Mouse (Mus musculus) brown adipose tissue, adult 24 weeks (tissue): Measurements from ENCODE around the gene Ccng2. TPM values are rescaled to one million over a fixed set of nuclear protein-coding genes. Genes with fewer than 3 reads are reported as not detected.

ENCODE experiments used
- H3K27ac ChIP-seq: fragments of 200-500 bp; replicated peaks from 2 replicates; pipeline ENCODE4 v1.5.1; 2012; ENCODE audit warnings: low read depth, mild to moderate bottlenecking, low read length
- H3K4me1 ChIP-seq: fragments of 200-500 bp; 2 replicates; pipeline ENCODE4 v1.6.1; 2012; ENCODE audit warnings: low read length, mixed read lengths; ENCODE audit not compliant: control insufficient read depth, insufficient read depth, insufficient read length
- H3K4me3 ChIP-seq: fragments of 200-500 bp; 2 replicates; pipeline ENCODE4 v1.5.1; 2012; ENCODE audit warnings: low read depth, mild to moderate bottlenecking, low read length, moderate library complexity; ENCODE audit not compliant: insufficient read depth
- polyA plus RNA-seq: library from polyadenylated mRNA; stranded (reverse); fragments of >200 nt; gene quantifications from 2 replicates; pipeline ENCODE4 v1.2.4, GENCODE M21; 2012; ENCODE audit not compliant: missing spikeins, insufficient read depth, insufficient read length

Gene Ccng2
- 29.9 and 44.3 TPM in 2 replicates for polyA plus RNA-seq

DNA sequence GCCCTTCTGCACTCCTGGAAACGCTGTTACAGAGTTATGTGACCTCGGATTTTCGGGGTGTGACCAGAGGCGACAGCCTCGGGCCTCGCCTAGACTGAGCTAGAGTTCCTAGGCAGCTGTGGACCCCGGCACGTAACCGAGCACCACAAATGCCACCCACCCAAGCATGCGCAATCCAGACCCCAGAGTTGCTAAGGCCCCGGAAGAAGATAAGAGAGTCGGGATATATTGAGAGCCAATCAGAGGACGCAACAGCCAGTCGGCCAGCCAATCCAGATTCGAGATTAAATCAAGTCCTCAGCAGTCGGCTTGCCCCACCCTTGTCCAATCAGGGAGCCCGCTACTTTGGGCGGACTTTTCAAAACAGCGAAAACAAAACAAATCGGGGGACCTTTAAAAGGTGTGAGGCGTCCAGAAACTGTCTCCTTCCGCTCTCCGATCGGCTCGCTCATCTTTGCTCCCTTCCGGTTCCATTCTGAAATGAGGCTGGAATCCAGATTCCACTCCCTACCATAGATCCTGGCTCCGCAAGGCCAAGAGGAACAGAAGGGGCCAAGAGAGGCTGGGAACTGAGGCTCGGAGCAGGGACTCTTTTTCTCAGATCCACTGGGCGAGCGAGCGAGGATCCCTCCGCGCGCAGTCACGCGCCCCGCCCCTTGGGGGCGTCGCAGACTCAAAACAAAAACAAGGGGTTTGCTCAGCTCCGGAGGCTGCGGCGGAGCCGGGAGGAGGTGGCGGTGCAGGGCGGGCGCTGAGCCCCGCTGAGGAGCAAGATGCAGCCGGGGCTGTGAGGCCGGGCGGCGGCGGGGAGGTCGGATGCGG is at the start of gene Ccng2:
TSS of gene Ccng2 (plus strand) at position 375 of the 822 bp plus-strand sequence.
- Histone ChIP-seq H3K27ac (peak within 1 kb of the TSS; percentile 92), H3K4me1 (peaks cover 2% of the 10 kb centered on the region; the same call in 1 of the 2 replicates), H3K4me3 (peak within 1 kb of the TSS; percentile 95)

GRCm38 (mm10) chr5:93218375-93218774 is 48.7 kb upstream of the Ccng2 start:
- Histone ChIP-seq H3K27ac (no peak overlapping the region), H3K4me3 (no peak overlapping the region), H3K4me1 (no peaks in the 10 kb centered on the region)

- Histone ChIP-seq H3K27ac (0 out of 2 replicates have a peak overlapping the region, but pooled peaks have one; percentile 52), H3K4me1 (no peaks in the 10 kb centered on the region), H3K4me3 (peak overlapping the region; percentile 44; the same call in 1 of the 2 replicates)
Measured at GRCm38 (mm10) chr5:93221661-93222060, 45.4 kb upstream of the Ccng2 start.

DNA sequence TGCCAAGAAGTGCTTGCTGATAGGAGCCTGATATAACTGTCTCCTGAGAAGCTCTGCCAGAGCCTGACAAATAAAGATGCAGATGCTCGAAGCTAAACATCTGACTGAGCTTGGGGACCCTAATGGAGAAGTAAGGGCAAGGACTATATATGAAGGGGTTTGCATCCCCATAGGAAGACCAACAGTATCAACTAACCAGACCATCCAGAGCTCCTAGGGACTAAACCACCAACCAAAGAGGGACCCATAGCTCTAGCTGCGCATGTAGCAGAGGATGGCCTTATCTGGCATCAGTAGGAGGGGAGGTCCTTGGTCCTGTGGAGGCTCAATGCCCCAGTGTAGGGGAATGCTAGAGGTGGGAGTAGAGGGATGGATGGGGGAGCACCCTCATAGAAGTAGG is 42.5 kb upstream of the Ccng2 start:
- Histone ChIP-seq H3K27ac (no peak overlapping the region), H3K4me1 (no peaks in the 10 kb centered on the region), H3K4me3 (no peak overlapping the region)

GRCm38 (mm10) chr5:93227157-93227556 is 39.9 kb upstream of the Ccng2 start:
- H3K27ac ChIP-seq, result no peak overlapping the region

DNA sequence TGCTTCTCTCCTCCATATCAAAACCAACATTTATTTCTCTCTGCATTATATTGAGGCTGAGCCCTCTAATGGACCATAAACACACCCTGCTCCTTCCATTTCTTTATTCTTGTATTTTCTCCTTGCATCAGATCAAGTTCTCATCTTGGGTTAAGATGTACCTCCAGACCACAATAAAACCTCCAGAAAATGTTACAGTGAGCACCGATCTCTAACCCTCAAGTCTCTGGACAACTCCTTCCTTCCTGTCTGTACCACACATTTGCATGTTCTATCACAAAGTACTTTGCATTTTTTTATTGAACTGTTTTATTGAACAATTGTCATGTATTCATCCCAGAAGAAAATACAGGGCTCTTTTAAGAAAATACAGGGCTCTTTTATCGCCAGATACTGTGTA is 37.5 kb upstream of the Ccng2 start:
- H3K27ac ChIP-seq, result no peak overlapping the region
- no peaks in the 10 kb centered on the region for H3K4me1 ChIP-seq
- H3K4me3 ChIP-seq, result no peak overlapping the region

More at GRCm38 (mm10) chr5:93227157-93227556, 39.9 kb upstream of the Ccng2 start:
- H3K4me3 ChIP-seq, result no peak overlapping the region
- H3K4me1 ChIP-seq, result no peaks in the 10 kb centered on the region

DNA sequence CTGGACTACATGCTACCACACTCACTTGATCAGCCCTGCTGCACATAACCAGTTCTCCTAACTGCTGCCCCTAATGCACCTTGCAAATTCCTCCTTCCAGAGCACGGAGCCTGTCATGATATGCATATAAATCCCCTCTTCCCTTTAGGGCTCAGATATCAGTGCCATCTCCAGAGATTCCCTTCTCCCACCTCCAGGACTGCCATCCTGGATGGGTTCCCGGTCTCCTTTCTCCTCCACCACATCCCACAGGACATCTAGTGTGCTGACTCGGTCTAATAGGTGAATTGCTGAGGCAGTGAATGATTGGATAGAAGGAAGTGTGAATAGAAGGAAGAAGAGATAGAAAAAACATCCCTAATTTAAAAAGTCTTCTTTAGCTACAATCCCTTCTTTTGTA is 35.3 kb upstream of the Ccng2 start:
- Histone ChIP-seq H3K4me3 (no peak overlapping the region), H3K4me1 (no peaks in the 10 kb centered on the region), H3K27ac (no peak overlapping the region)

DNA sequence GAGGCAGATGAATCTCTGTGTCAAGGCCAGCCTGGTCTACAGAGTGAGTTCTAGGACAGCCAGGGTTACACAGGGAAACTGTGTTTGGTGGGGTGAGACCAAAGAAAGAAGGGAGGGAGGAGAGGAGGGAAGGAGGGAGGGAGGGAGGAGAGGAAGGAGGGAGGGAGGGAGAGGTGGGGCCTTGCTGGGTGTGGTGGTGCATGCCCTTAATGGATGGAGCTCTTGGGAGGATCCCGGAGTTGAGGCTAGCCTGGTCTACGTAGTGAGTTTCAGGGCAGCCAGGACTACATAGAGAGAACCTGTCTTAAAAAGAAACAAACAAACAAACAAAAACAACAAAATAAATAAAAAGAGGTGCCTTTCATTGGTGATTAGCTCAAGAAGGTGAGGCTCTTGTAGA is 34.2 kb upstream of the Ccng2 start:
- Histone ChIP-seq H3K27ac (no peak overlapping the region), H3K4me1 (no peaks in the 10 kb centered on the region), H3K4me3 (no peak overlapping the region)

DNA sequence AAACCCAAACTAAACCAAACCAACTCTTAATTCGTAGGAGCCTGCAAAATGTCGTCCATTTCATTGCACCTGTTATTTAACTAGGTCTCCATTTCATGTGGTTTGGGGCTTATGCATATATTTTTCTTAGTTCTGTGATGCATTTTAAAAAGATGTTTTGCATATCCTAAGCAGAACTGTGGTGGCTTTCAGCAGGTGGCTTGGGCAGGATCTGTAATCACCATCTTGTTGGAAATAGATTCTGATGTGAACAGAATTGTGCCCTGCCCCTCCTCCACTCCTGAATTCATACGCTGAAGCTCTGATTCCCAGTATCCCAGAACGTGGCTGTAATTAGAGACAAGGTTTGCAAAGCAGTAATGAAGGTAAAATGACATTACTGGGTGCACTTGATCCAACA is 32.9 kb upstream of the Ccng2 start:
- H3K4me1 ChIP-seq, result no peaks in the 10 kb centered on the region
- no peak overlapping the region for H3K27ac ChIP-seq

GRCm38 (mm10) chr5:93234605-93235004 is 32.5 kb upstream of the Ccng2 start:
- no peak overlapping the region for H3K4me3 ChIP-seq
- H3K4me1 ChIP-seq, result no peaks in the 10 kb centered on the region
- H3K27ac ChIP-seq, result no peak overlapping the region

More for the DNA sequence above, 32.9 kb upstream of the Ccng2 start:
- no peak overlapping the region for H3K4me3 ChIP-seq

DNA sequence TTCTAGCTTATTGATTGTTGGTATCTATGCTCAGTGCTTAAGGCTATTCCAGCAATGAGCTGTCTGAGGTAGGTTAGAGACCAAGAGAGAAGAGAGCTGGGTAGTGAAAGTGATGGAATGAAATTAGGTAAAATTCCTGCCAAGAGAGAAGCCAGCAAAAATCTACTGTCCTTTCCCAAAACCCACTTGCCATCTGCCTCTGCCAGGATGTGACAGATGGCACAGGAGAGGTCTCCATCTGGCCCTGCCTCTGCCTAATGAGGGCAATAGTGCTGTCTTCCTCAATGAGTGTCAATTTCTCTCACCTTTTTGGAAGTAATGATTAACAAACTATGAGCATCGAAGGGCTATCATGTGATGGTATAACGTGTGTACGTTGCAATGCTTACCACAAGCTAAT is 31.2 kb upstream of the Ccng2 start:
- H3K4me1 ChIP-seq, result no peaks in the 10 kb centered on the region
- no peak overlapping the region for H3K27ac ChIP-seq

GRCm38 (mm10) chr5:93236541-93236940 is 30.5 kb upstream of the Ccng2 start:
- Histone ChIP-seq H3K4me3 (no peak overlapping the region), H3K27ac (no peak overlapping the region), H3K4me1 (no peaks in the 10 kb centered on the region)

More for the DNA sequence above, 31.2 kb upstream of the Ccng2 start:
- H3K4me3 ChIP-seq, result no peak overlapping the region

DNA sequence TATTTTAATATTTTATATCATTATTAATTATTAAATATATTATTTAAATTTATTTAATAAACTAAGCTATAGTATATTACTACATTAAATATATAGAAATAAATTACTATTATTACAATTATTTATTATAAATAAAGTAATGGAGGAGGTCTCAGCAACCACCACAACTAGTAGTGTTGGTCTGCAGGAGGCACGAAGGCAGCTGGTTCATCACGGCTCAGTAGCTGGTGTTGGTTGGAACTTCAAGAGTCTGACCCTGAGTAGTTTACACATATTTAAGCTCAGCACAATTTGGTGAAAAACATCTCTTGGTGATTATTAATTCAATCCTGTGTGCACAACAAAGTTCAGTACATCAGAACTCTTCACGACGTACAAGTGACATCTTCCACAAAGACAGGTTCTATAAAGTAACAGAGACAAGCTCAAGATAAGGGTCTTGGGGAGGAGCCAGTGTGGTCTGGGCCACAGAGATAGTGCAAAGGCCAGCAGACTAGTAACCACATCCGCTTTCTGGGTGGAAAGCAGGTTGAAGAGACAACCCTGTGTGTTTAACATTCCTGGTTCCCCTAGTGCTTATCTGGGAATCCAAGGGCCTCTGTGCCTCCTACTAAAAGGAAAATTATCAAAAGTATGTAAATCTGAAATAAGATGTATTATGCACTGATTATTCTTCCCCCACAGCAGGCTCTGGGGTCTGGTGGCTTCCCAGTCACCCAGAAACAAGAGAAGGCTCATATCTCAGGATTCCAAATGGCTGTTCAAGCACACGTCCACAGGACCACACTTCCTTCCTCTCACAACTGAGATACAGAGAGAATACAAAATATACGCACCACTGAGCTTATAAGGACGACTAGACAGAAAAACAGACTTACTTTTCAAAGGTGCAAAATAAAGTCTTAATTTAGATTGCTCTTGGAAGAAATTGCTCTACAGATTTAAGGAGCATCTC is 27.2 kb upstream of the Ccng2 start:
- Histone ChIP-seq H3K27ac (no peak overlapping the region), H3K4me3 (no peak overlapping the region), H3K4me1 (no peaks in the 10 kb centered on the region)

DNA sequence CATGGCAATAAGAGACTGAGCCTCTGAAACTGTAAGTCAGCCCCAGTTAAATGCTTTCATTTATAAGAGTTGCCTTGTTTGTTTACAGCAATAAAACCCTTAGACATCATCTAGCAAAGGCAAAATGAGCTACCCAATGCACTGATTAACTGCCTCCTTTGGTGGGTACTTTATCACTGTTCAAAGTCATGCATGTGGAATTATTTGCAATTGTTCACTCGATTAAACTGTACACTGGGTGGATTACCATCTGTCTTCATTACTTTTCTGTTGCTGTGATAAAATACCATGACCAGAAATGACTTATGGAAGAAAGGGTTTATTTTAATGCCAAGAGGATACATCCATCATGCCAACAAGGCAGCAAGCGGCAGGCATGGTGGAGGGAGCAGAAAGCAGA is 21.8 kb upstream of the Ccng2 start:
- Histone ChIP-seq H3K4me1 (no peaks in the 10 kb centered on the region), H3K27ac (no peak overlapping the region), H3K4me3 (no peak overlapping the region)

- H3K4me3 ChIP-seq, result no peak overlapping the region
- no peaks in the 10 kb centered on the region for H3K4me1 ChIP-seq
- H3K27ac ChIP-seq, result no peak overlapping the region
Measured at GRCm38 (mm10) chr5:93249940-93250578, 17.0 kb upstream of the Ccng2 start.
